Mouse (Mus musculus): ENCODE data around the gene Arhgap44. TPM values are rescaled to one million over a fixed set of nuclear protein-coding genes. Genes with fewer than 3 reads are reported as not detected.

Gene Arhgap44
- polyA plus RNA-seq, 1 experiment from 2014 or later, result 6.3 TPM

DNA sequence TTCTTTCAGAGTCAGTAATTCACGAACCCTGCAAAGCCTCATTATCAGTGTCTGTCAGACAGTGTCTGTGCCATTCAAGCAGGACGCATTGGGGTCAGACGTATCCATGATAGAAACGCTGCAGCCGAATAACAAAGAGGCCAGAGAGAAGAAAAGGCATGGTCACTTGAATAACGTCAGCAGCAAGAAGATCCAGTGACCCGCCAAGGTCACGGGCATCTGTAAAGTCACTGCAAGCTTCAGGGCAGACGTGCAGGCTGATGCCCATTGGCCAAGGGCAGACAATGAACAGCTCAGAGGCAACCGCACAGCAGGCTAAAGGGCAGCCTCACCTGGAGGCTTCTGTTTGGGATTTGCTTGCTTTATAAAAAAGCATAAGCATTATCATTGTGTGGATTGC is 52.7 kb downstream of the Arhgap44 start:
- no peak overlapping the region for H3K4me2 ChIP-seq (ENCODE audit: low read length)
- WGBS, result 79% methylated on average over 10 of the region's 10 CpGs
- no peaks in the 10 kb centered on the region for H3K36me3 ChIP-seq (ENCODE audit: insufficient read depth, low read length)
- H3K4me1 ChIP-seq (replicated peaks; ENCODE audit: insufficient read depth, low read length), result no peaks in the 10 kb centered on the region; the same call in 1 of the 2 replicates
- no peak for TF ChIP-seq CTCF (IDR thresholded peaks at IDR 0.05; ENCODE audit: low read depth)
- H3K9me3 ChIP-seq (replicated peaks; ENCODE audit: low read length), result no peaks in the 10 kb centered on the region
- DNase-seq (ENCODE audit: low spot score) (no peak), ATAC-seq (replicated peaks; ENCODE audit: low FRiP score, low read depth) (no peak)
- H3K9ac ChIP-seq (ENCODE audit: low read depth, low read length), result no peak overlapping the region
- H3K4me3 ChIP-seq (replicated peaks; ENCODE audit: low read depth, low read length), result no peak overlapping the region
- no peak overlapping the region for H3K27ac ChIP-seq
- H3K27me3 ChIP-seq (ENCODE audit: insufficient read depth, low read length), result no peaks in the 10 kb centered on the region

DNA sequence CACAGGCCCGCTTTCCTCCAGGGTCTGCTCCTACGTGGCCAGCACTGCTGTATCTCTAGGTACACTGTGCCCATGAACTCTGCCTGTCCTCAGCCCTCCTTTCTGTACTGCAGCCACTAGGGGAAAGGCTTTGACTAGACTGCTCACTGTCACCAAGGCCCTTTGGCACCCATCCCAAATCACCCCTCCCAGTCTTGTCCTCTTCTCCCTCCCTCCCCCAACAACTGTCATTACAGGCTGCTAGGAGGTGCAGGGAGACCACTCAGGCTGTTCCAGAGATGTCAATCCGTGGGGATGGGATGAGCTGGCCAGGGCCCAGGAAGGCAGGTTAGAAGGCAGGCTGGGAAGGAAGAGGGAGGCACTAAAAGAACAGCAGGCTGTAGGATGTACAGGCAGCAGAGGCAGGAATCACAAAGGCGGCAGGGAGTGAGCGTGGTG is 55.0 kb downstream of the Arhgap44 start:
- Histone ChIP-seq H3K27me3 (ENCODE audit: insufficient read depth, low read length) (no peaks in the 10 kb centered on the region), H3K4me3 (replicated peaks; ENCODE audit: low read depth, low read length) (no peak overlapping the region), H3K4me1 (replicated peaks; ENCODE audit: insufficient read depth, low read length) (no peaks in the 10 kb centered on the region; the same call in 1 of the 2 replicates), H3K9ac (ENCODE audit: low read depth, low read length) (no peak overlapping the region), H3K27ac (no peak overlapping the region), H3K9me3 (replicated peaks; ENCODE audit: low read length) (no peaks in the 10 kb centered on the region), H3K36me3 (ENCODE audit: insufficient read depth, low read length) (no peaks in the 10 kb centered on the region), H3K4me2 (ENCODE audit: low read length) (no peak overlapping the region)
- 61% methylated on average over 5 of the region's 5 CpGs for WGBS
- ATAC-seq (replicated peaks; ENCODE audit: low FRiP score, low read depth), result no peak
- peak; percentile 40 for DNase-seq (ENCODE audit: low spot score)
- TF ChIP-seq CTCF (IDR thresholded peaks at IDR 0.05; ENCODE audit: low read depth), result peak; percentile 33; the same call in 1 of the 2 replicates

- no peak for TF ChIP-seq CTCF (IDR thresholded peaks at IDR 0.05; ENCODE audit: low read depth)
- Histone ChIP-seq H3K9me3 (replicated peaks; ENCODE audit: low read length) (no peaks in the 10 kb centered on the region), H3K9ac (ENCODE audit: low read depth, low read length) (no peak overlapping the region), H3K4me1 (replicated peaks; ENCODE audit: insufficient read depth, low read length) (no peaks in the 10 kb centered on the region; the same call in 1 of the 2 replicates), H3K4me3 (replicated peaks; ENCODE audit: low read depth, low read length) (no peak overlapping the region), H3K27ac (no peak overlapping the region), H3K27me3 (ENCODE audit: insufficient read depth, low read length) (no peaks in the 10 kb centered on the region), H3K36me3 (ENCODE audit: insufficient read depth, low read length) (no peaks in the 10 kb centered on the region), H3K4me2 (ENCODE audit: low read length) (no peak overlapping the region)
- WGBS, result 74% methylated on average over 4 of the region's 4 CpGs
- ATAC-seq (replicated peaks; ENCODE audit: low FRiP score, low read depth) (no peak), DNase-seq (ENCODE audit: low spot score) (no peak)
Measured at GRCm38 (mm10) chr11:65107151-65107550, 55.6 kb downstream of the Arhgap44 start.

DNA sequence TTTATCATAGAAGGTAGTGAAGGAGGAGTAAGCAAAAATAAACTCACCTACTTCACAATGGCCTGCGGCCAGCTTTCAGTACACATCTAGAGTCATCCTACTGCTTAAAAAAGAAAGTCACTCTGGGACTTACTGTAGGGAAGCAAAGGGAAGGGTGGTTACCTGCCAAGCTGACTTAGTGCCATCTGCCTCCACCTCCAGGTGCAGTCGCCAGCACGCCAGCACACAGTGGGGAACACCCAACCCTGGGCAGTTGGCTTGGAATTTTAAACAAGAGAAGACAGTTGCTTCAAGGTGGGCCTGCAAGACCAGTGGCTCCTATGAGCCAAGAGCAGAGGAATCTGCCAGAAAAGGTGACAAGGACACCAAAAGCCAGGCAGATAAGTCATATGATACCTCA is 58.7 kb downstream of the Arhgap44 start:
- Histone ChIP-seq H3K9me3 (replicated peaks; ENCODE audit: low read length) (no peaks in the 10 kb centered on the region), H3K27ac (no peak overlapping the region), H3K36me3 (ENCODE audit: insufficient read depth, low read length) (no peaks in the 10 kb centered on the region), H3K4me1 (replicated peaks; ENCODE audit: insufficient read depth, low read length) (no peaks in the 10 kb centered on the region), H3K27me3 (ENCODE audit: insufficient read depth, low read length) (no peaks in the 10 kb centered on the region), H3K4me3 (replicated peaks; ENCODE audit: low read depth, low read length) (no peak overlapping the region), H3K9ac (ENCODE audit: low read depth, low read length) (no peak overlapping the region), H3K4me2 (ENCODE audit: low read length) (no peak overlapping the region)
- no peak for TF ChIP-seq CTCF (IDR thresholded peaks at IDR 0.05; ENCODE audit: low read depth)
- no peak for DNase-seq (ENCODE audit: low spot score)
- 93% methylated on average over 3 of the region's 3 CpGs for WGBS
- no peak for ATAC-seq (replicated peaks; ENCODE audit: low FRiP score, low read depth)

DNA sequence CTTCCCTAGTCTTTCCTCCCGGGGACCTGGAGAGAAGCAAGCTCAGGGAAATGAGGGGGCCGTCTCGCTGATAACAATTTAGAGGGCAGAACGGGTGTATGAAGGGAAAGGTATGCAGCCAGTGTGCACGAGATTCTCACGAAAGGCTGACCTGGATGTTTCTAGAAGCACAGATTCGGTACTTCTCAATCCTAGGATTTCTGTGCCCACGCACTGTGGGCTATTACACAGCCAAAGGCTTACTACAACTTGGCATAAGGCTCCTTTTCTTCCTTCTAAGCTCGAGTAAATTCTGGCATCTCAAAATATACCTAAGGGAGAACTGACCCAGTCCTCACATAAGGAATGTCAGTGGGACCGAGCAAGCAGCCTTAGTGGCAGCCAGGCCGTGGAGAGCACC is 61.6 kb downstream of the Arhgap44 start:
- no peaks in the 10 kb centered on the region for H3K9me3 ChIP-seq (replicated peaks; ENCODE audit: low read length)
- H3K9ac ChIP-seq (ENCODE audit: low read depth, low read length), result no peak overlapping the region
- DNase-seq (ENCODE audit: low spot score) (no peak), ATAC-seq (replicated peaks; ENCODE audit: low FRiP score, low read depth) (no peak)
- H3K4me3 ChIP-seq (replicated peaks; ENCODE audit: low read depth, low read length), result no peak overlapping the region
- H3K36me3 ChIP-seq (ENCODE audit: insufficient read depth, low read length), result no peaks in the 10 kb centered on the region
- H3K4me1 ChIP-seq (replicated peaks; ENCODE audit: insufficient read depth, low read length), result no peaks in the 10 kb centered on the region
- 71% methylated on average over 11 of the region's 11 CpGs for WGBS
- TF ChIP-seq CTCF (IDR thresholded peaks at IDR 0.05; ENCODE audit: low read depth), result no peak
- H3K27me3 ChIP-seq (ENCODE audit: insufficient read depth, low read length), result no peaks in the 10 kb centered on the region
- H3K27ac ChIP-seq, result no peak overlapping the region
- H3K4me2 ChIP-seq (ENCODE audit: low read length), result no peak overlapping the region

GRCm38 (mm10) chr11:65100031-65100430 is 62.7 kb downstream of the Arhgap44 start:
- H3K4me3 ChIP-seq (replicated peaks; ENCODE audit: low read depth, low read length), result no peak overlapping the region
- H3K27ac ChIP-seq, result no peak overlapping the region
- H3K9me3 ChIP-seq (replicated peaks; ENCODE audit: low read length), result no peaks in the 10 kb centered on the region
- no peak for ATAC-seq (replicated peaks; ENCODE audit: low FRiP score, low read depth)
- no peak for DNase-seq (ENCODE audit: low spot score)
- no peak overlapping the region for H3K4me2 ChIP-seq (ENCODE audit: low read length)
- no peak overlapping the region for H3K9ac ChIP-seq (ENCODE audit: low read depth, low read length)
- 93% methylated on average over 8 of the region's 8 CpGs for WGBS
- no peaks in the 10 kb centered on the region for H3K36me3 ChIP-seq (ENCODE audit: insufficient read depth, low read length)
- TF ChIP-seq CTCF (IDR thresholded peaks at IDR 0.05; ENCODE audit: low read depth), result no peak
- no peaks in the 10 kb centered on the region for H3K4me1 ChIP-seq (replicated peaks; ENCODE audit: insufficient read depth, low read length)
- H3K27me3 ChIP-seq (ENCODE audit: insufficient read depth, low read length), result no peaks in the 10 kb centered on the region

- Histone ChIP-seq H3K9ac (ENCODE audit: low read depth, low read length) (no peak overlapping the region), H3K27me3 (ENCODE audit: insufficient read depth, low read length) (no peaks in the 10 kb centered on the region), H3K4me3 (replicated peaks; ENCODE audit: low read depth, low read length) (no peak overlapping the region), H3K4me2 (ENCODE audit: low read length) (no peak overlapping the region), H3K27ac (no peak overlapping the region), H3K4me1 (replicated peaks; ENCODE audit: insufficient read depth, low read length) (no peaks in the 10 kb centered on the region), H3K36me3 (ENCODE audit: insufficient read depth, low read length) (no peaks in the 10 kb centered on the region), H3K9me3 (replicated peaks; ENCODE audit: low read length) (no peaks in the 10 kb centered on the region)
- no peak for TF ChIP-seq CTCF (IDR thresholded peaks at IDR 0.05; ENCODE audit: low read depth)
- DNase-seq (ENCODE audit: low spot score) (no peak), ATAC-seq (replicated peaks; ENCODE audit: low FRiP score, low read depth) (no peak)
- WGBS, result 69% methylated on average over 4 of the region's 4 CpGs
Measured at GRCm38 (mm10) chr11:65097526-65098070, 65.2 kb downstream of the Arhgap44 start.

All from kidney, postnatal 0 days (tissue).